Mouse (Mus musculus) liver, embryonic 14.5 days (tissue): ENCODE data around the gene Uimc1. TPM values are rescaled to one million over a fixed set of nuclear protein-coding genes. Genes with fewer than 3 reads are reported as not detected.

Source experiments
- ATAC-seq: fragments of 200-750 bp; cut with Nextera tagmentation; 2 replicates; pipeline ENCODE4 v1.8.0; 2017; ENCODE audit warnings: moderate number of reproducible peaks, mild to moderate bottlenecking, moderate library complexity; ENCODE audit not compliant: insufficient read depth
- DNase-seq, 3 experiments: peaks; one replicate each; pipeline ENCODE4 v3.0.0-alpha.2; 2012 to 2013; ENCODE audit warnings: low read depth in 3 of 3, low spot score in 3 of 3
- H3K27ac ChIP-seq: fragments of 300-500 bp; sonication (generic); 2 replicates; pipeline ENCODE4 v1.5.1; 2014; ENCODE audit warnings: moderate library complexity, mild to moderate bottlenecking, control low read depth, inconsistent platforms
- H3K27me3 ChIP-seq: fragments of 300-500 bp; sonication (generic); 2 replicates; pipeline ENCODE4 v1.6.1; 2014; ENCODE audit warnings: mild to moderate bottlenecking, low read length, moderate library complexity; ENCODE audit not compliant: control insufficient read depth, insufficient read depth
- H3K36me3 ChIP-seq: fragments of 300-500 bp; sonication (generic); replicated peaks from 2 replicates; pipeline ENCODE4 v1.6.1; 2014; ENCODE audit warnings: low read depth; ENCODE audit not compliant: control insufficient read depth, insufficient read depth
- H3K4me1 ChIP-seq, 2 experiments: fragments of 200-500 bp in 1 of 2; fragments of 300-500 bp in 1 of 2; sonication (generic) in 1 of 2; replicated peaks; 2 replicates each; pipeline ENCODE4 v1.6.1; 2012 to 2014; ENCODE audit warnings: antibody characterized with exemption in 1 of 2, inconsistent platforms in 1 of 2, low read length in 1 of 2; ENCODE audit not compliant: control insufficient read depth in 2 of 2, insufficient read depth in 2 of 2
- H3K4me2 ChIP-seq: fragments of 300-500 bp; sonication (generic); 2 replicates; pipeline ENCODE4 v1.6.1; 2014; ENCODE audit warnings: low read depth, mild to moderate bottlenecking, control low read depth, moderate library complexity
- H3K4me3 ChIP-seq, 2 experiments: fragments of 200-500 bp in 1 of 2; fragments of 300-500 bp in 1 of 2; sonication (generic) in 1 of 2; 2 replicates each; pipeline ENCODE4 v1.5.1; 2012 to 2014; ENCODE audit warnings: low read depth in 2 of 2, low read length in 2 of 2, mild to moderate bottlenecking in 2 of 2, control low read depth in 1 of 2, inconsistent platforms in 1 of 2, moderate library complexity in 1 of 2; ENCODE audit not compliant: insufficient read depth in 1 of 2
- H3K9ac ChIP-seq: fragments of 300-500 bp; sonication (generic); replicated peaks from 2 replicates; pipeline ENCODE4 v1.6.1; 2014; ENCODE audit warnings: mild to moderate bottlenecking, control low read depth, moderate library complexity
- H3K9me3 ChIP-seq: fragments of 300-500 bp; sonication (generic); 2 replicates; pipeline ENCODE4 v1.6.1; 2016; ENCODE audit warnings: low read length, mixed read lengths; ENCODE audit not compliant: control insufficient read depth
- CTCF ChIP-seq: IDR thresholded peaks from 2 replicates; pipeline ENCODE4 v1.5.1; 2016; ENCODE audit warnings: antibody characterized with exemption, low read depth, control low read depth
- EP300 ChIP-seq: IDR thresholded peaks from 2 replicates; pipeline ENCODE4 v1.6.1; 2016; ENCODE audit warnings: antibody characterized with exemption, low read depth
- WGBS: fragments of 180-500 bp; shearing (Covaris S2); extraction: QIAGEN DNeasy Blood & Tissue Kit; methylation state at CpG from one replicate; pipeline ENCODE4 v1.1.7; 2014; ENCODE audit not compliant: insufficient replicate concordance; 5-methylcytosine and 5-hydroxymethylcytosine counted together
- polyA plus RNA-seq, 2 experiments: library from polyadenylated mRNA; depleted of rRNA in 1 of 2; stranded (reverse) in 1 of 2; unstranded in 1 of 2; fragments of >200 nt; fragmentation: Nextera tagmentation in 1 of 2; extraction: Ambion mirVana in 1 of 2; gene quantifications; 2 replicates each; pipeline versions ENCODE4 v1.2.1 to v1.2.3; 2012 to 2014

The Uimc1 gene
- polyA plus RNA-seq (2012; rRNA removed) (6.0 and 12.5 TPM in 2 replicates), polyA plus RNA-seq (2014; fragmentation: Nextera tagmentation; extraction: Ambion mirVana) (16.0 and 16.6 TPM in 2 replicates)

DNA sequence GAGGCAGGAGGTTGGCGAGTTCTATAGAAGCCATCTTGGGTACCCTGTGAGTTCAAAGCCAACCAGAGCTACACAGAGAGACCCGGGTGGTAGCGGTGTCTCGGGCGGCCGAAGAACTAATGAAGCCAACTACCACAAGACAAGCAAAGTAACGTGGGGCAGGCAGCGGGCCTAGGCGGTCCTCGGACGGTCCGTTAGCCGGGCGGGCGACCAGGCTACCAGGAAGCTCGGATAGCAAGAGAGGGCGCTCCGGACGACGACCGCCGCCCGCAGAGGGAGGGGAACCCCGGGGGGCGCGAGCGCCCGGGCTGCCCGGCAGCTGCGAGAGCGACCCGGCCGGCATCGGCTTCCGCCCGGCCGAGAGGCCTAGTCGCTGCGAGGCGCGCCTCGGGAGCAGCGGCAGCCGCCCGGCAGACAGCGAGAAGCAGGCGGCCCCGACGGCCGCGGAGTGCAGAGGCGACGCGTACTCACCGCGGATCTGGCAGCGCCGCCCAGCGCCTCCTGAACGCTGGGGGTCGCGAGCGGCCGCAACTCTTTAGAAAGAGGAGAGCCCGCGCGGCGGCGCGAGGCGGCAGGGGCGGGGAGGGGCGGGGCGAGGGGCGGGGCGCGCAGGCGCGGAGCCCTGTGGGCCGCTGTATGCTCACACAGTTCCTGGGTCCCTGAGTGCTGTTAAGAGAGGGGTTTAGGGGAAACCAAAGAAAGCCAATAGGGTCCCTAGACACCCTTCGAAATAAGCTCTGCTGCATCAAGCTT lies at the start of gene Uimc1:
Gene Uimc1, minus strand, starts transcription at position 575 of the 753 bp plus-strand sequence.
- under 1% methylated on average over 76 of the region's 81 CpGs for WGBS
- peaks cover 9 to 13% of the 10 kb centered on the region in 2 experiments for H3K4me1 ChIP-seq
- peak within 1 kb of the TSS; percentile 87 to 96 for H3K4me3 ChIP-seq

DNA sequence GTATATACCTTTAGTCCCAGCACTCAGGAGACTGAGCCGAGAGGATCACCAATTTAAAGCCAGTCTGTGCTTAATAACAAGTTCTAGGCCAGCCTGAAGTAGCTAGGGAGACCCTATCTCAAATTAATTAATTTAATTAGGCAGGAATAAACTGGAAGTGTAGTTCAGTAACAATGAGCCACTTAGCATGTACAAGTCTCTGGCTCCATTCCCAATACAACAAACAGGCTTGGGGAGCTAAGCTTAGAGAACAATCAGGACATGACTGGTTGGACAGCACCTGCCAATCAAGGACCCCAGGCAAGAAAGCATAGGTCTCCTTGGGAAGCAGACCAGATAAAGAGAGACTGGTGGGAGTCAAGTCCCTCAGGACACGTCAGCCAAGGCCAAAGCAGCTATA lies 40.2 kb upstream of the Uimc1 start:
- Histone ChIP-seq H3K27me3 (no peaks in the 10 kb centered on the region), H3K9me3 (no peaks in the 10 kb centered on the region), H3K4me1 (peaks cover 0 to under 1% of the 10 kb centered on the region in 2 experiments; a peak in 1 of 4 replicates), H3K36me3 (no peaks in the 10 kb centered on the region), H3K4me2 (no peak overlapping the region), H3K9ac (no peak overlapping the region), H3K4me3 (no peak overlapping the region), H3K27ac (no peak overlapping the region)
- no peak for ATAC-seq
- no peak for DNase-seq
- 64% methylated on average over 2 of the region's 2 CpGs for WGBS
- TF ChIP-seq EP300 (no peak), CTCF (no peak)

More for the DNA sequence above, at the start of gene Uimc1:
- no peaks in the 10 kb centered on the region for H3K27me3 ChIP-seq
- H3K9ac ChIP-seq, result peak within 1 kb of the TSS; percentile 97
- peak within 1 kb of the TSS; percentile 95 for H3K4me2 ChIP-seq
- TF ChIP-seq CTCF (peak; percentile 50), EP300 (no peak)
- ATAC-seq (peak; percentile 84), DNase-seq (peak; percentile 70 to 73 (median 71))
- peak within 1 kb of the TSS; percentile 79 for H3K27ac ChIP-seq
- H3K9me3 ChIP-seq, result no peaks in the 10 kb centered on the region
- H3K36me3 ChIP-seq, result no peaks in the 10 kb centered on the region

DNA sequence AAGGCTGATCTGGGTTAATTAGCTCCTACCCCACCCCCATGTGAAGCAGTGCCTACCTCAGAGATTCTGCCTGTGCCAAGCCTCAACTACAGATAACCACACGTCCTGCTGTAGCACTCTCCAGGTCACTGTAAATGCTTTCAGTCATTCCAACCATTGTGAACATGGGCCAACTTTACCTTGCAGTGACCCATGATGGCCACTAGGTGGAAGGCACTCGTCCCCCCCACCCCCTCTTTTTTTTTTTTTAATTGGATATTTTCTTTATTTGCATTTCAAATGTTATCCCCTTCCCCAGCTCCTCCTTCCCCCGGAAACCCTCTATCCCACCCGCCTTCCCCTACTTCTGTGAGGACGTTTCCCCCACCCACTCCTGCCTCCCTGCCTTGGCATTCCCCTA lies 35.3 kb upstream of the Uimc1 start:
- ATAC-seq, result no peak
- Histone ChIP-seq H3K36me3 (peaks cover 8% of the 10 kb centered on the region), H3K4me3 (no peak overlapping the region), H3K9ac (no peak overlapping the region), H3K27ac (no peak overlapping the region), H3K4me1 (peaks cover 0 to 4% of the 10 kb centered on the region in 2 experiments; a peak in 1 of 4 replicates), H3K9me3 (no peaks in the 10 kb centered on the region), H3K27me3 (no peaks in the 10 kb centered on the region), H3K4me2 (no peak overlapping the region)
- DNase-seq, result peak in 1 of 3 experiments; percentile 4
- 3% methylated on average over 5 of the region's 5 CpGs for WGBS
- TF ChIP-seq CTCF, result peak; percentile 80
- TF ChIP-seq EP300, result no peak

DNA sequence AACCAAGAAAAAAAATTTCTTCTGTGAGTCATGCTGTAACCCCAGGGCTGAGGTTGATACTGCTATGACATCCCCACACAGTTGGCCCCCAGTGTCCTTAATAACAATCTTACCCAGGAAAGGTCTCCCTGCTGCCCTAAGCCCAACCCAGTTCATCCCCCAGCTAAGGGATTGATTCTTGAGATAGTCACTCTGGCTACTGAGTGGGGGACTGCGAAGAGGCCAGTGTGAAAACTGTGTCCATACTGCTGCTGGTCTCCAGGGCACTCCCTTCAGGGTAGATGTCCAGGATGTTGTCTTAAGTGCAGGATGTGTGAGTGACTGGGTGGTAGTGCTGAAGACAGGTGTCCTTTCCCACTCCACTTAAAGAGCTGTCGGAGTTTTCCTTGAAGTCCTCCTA lies 33.3 kb upstream of the Uimc1 start, which contains the start of gene Gm17617:
Gene Gm17617, minus strand, starts transcription at position 101 of the 400 bp plus-strand sequence.
- Histone ChIP-seq H3K27ac (no peak within 1 kb of the TSS), H3K4me2 (no peak within 1 kb of the TSS), H3K36me3 (peaks cover 12% of the 10 kb centered on the region), H3K9ac (no peak within 1 kb of the TSS), H3K27me3 (no peaks in the 10 kb centered on the region), H3K9me3 (no peaks in the 10 kb centered on the region), H3K4me1 (peaks cover 0 to 4% of the 10 kb centered on the region in 2 experiments; a peak in 1 of 4 replicates), H3K4me3 (no peak within 1 kb of the TSS)
- TF ChIP-seq EP300 (no peak), CTCF (no peak)
- ATAC-seq (no peak), DNase-seq (no peak)
- WGBS, result 83% methylated on average over 2 of the region's 2 CpGs

DNA sequence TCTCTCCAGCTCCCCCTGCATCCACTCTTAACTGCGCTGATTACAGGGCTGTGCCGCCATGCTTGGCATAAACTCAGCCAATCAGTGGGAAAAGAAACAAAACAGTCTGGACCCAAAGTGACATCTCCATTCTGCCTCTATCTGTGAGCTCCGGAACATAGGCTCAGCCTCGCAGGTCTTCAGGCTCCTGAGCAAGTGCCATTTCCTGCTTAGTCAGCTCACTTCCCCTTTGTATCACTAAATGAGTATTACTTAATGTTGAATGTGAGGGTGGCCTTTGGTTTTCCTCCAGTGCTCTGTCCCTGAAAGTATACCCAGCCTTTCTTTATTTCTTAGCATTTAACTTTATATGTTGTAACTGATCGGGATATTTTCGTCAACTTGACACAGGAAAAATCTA lies 24.8 kb upstream of the Uimc1 start:
- Histone ChIP-seq H3K36me3 (peaks cover 37% of the 10 kb centered on the region), H3K9ac (no peak overlapping the region), H3K4me3 (no peak overlapping the region), H3K9me3 (no peaks in the 10 kb centered on the region), H3K4me1 (no peaks in the 10 kb centered on the region), H3K27ac (no peak overlapping the region), H3K27me3 (no peaks in the 10 kb centered on the region), H3K4me2 (no peak overlapping the region)
- TF ChIP-seq EP300, result no peak
- TF ChIP-seq CTCF, result no peak
- DNase-seq (peak in 1 of 3 experiments; percentile 3), ATAC-seq (no peak)
- 65% methylated on average over 6 of the region's 6 CpGs for WGBS
